Mouse (Mus musculus) erythroblast, embryonic 14.5 days (primary cell): ENCODE data around the gene Epop.

ENCODE experiments used
- GATA1 ChIP-seq: IDR thresholded peaks from 2 replicates; pipeline ENCODE4 v1.6.1; 2012; ENCODE audit warnings: low read length, inconsistent platforms, mixed read lengths
- TAL1 ChIP-seq: IDR thresholded peaks from 3 replicates; pipeline ENCODE4 v1.6.1; 2012; ENCODE audit warnings: low read length, inconsistent platforms, mixed read lengths

- TF ChIP-seq GATA1 (no peak), TAL1 (no peak)
Observed at GRCm38 (mm10) chr11:97654210-97654609, 24.7 kb upstream of the Epop start.
